9 mouse cellular contexts compared by ENCODE assay signal in the genomic region with DNA sequence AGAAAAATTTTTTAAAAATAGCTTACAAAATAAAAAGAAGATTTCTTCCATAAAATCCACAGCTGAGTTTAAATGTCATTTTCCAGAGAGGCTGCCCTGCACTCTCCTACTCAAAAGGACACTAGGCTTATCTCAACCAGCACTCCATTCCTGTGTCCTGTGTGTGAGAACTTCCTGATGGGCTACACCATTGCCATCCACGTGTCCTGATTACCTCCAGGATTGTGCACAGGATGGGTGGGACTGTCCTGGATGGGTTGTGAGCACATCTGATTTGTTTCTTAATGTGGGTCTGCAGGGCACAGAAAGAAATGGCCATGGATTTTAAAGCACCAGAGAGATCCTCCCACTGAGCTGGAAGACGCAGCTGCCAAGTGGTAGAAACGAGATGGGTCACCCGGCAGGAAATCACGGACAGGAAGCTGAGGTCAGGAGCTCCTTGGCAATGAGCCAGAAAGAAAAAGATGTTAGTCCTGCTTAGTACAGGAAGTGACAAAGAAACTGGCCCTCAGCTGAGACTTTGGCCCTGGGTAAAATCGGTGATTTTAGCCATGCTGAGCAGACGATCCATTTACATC.
A peak's percentile ranks its signal among the peaks of the same experiment; 100 is the strongest.
DNase-seq lines count a peak whose midpoint lies in the region; ATAC-seq and TF ChIP-seq lines count a peak whose summit lies in the region.
"Had no signal": no experiment of that assay in that cellular context is flagged by ENCODE, and none has a peak within 500 bp of the region (broad histone marks: within the 10 kb centered on the region; RNA-seq: fewer than 3 reads in every experiment).

No protein-coding gene starts in this region.

- no peaks in the 10 kb centered on the region for H3K4me1 ChIP-seq in midbrain, postnatal 0 days (ENCODE audit: insufficient read depth, low read length)
- peaks cover 1% of the 10 kb centered on the region for H3K4me1 ChIP-seq in midbrain, embryonic 10.5 days
- no peaks in the 10 kb centered on the region for H3K4me1 ChIP-seq in embryonic facial prominence, embryonic 14.5 days (ENCODE audit: control insufficient read depth, insufficient read depth, low read length)
- no peaks in the 10 kb centered on the region for H3K4me1 ChIP-seq in kidney, embryonic 14.5 days (ENCODE audit: control insufficient read depth, insufficient read depth, low read length)

- H3K4me3 ChIP-seq in midbrain, postnatal 0 days (ENCODE audit: low read depth, low read length): no peak overlapping the region
- H3K4me3 ChIP-seq in midbrain, embryonic 10.5 days: no peak overlapping the region
- H3K4me3 ChIP-seq in embryonic facial prominence, embryonic 14.5 days (ENCODE audit: low read depth, low read length): no peak overlapping the region
- H3K4me3 ChIP-seq in kidney, embryonic 14.5 days (ENCODE audit: low read length): no peak overlapping the region
- H3K4me3 ChIP-seq: erythroblast, embryonic 14.5 days had no signal

- WGBS in midbrain, postnatal 0 days: 51% methylated on average over 7 of the region's 7 CpGs
- WGBS in midbrain, embryonic 10.5 days: 66% methylated on average over 7 of the region's 7 CpGs
- 30% methylated on average over 7 of the region's 7 CpGs for WGBS in embryonic facial prominence, embryonic 14.5 days
- 24% methylated on average over 7 of the region's 7 CpGs for WGBS in kidney, embryonic 14.5 days

- no peaks in the 10 kb centered on the region for H3K36me3 ChIP-seq in midbrain, postnatal 0 days (ENCODE audit: insufficient read depth, low read length)
- H3K36me3 ChIP-seq in midbrain, embryonic 10.5 days: no peaks in the 10 kb centered on the region
- no peaks in the 10 kb centered on the region for H3K36me3 ChIP-seq in embryonic facial prominence, embryonic 14.5 days (ENCODE audit: control insufficient read depth, insufficient read depth, low read length)
- H3K36me3 ChIP-seq in kidney, embryonic 14.5 days (ENCODE audit: control insufficient read depth, insufficient read depth, low read length): no peaks in the 10 kb centered on the region

- H3K4me2 ChIP-seq in midbrain, postnatal 0 days (ENCODE audit: low read depth, low read length, poor library complexity, severe bottlenecking): no peak overlapping the region
- no peak overlapping the region for H3K4me2 ChIP-seq in embryonic facial prominence, embryonic 14.5 days (ENCODE audit: low read depth, low read length)
- H3K4me2 ChIP-seq in kidney, embryonic 14.5 days (replicated peaks; ENCODE audit: low read depth, low read length): no peak overlapping the region

- no peak for TF ChIP-seq CTCF in midbrain, postnatal 0 days (IDR thresholded peaks at IDR 0.05)

- peak; percentile 53 for DNase-seq in midbrain, postnatal 0 days (ENCODE audit: low spot score)
- DNase-seq in midbrain, embryonic 10.5 days (ENCODE audit: low spot score): no peak
- DNase-seq in embryonic facial prominence, embryonic 14.5 days (ENCODE audit: low spot score): peak; percentile 55
- no peak for DNase-seq in c-Kit-positive CD71-positive TER-119-positive erythroid progenitor cells, embryonic 14.5 days (ENCODE audit: low spot score)
- DNase-seq in cerebellum, adult 18-20 months: no peak

- no peak for ATAC-seq in midbrain, postnatal 0 days (ENCODE audit: low FRiP score)
- no peak for ATAC-seq in embryonic facial prominence, embryonic 14.5 days (ENCODE audit: low read depth)
- peak; percentile 58; the same call in 1 of the 2 replicates for ATAC-seq in kidney, embryonic 14.5 days (ENCODE audit: low FRiP score, low TSS enrichment)
- 0 out of 2 replicates have a peak, but pooled peaks have one; percentile 14 for ATAC-seq in megakaryocyte progenitor cell, adult 5-6 weeks (replicated peaks; ENCODE audit: poor library complexity)
- ATAC-seq in frontal cortex, adult (ENCODE audit: low TSS enrichment): no peak

- no peak overlapping the region for H3K27ac ChIP-seq in midbrain, postnatal 0 days (ENCODE audit: low read depth, low read length)
- H3K27ac ChIP-seq in midbrain, embryonic 10.5 days (replicated peaks): no peak overlapping the region
- H3K27ac ChIP-seq in embryonic facial prominence, embryonic 14.5 days (replicated peaks; ENCODE audit: low read depth, low read length): no peak overlapping the region
- H3K27ac ChIP-seq in kidney, embryonic 14.5 days (ENCODE audit: low read depth, low read length): no peak overlapping the region

- no peaks in the 10 kb centered on the region for H3K27me3 ChIP-seq in midbrain, postnatal 0 days (ENCODE audit: insufficient read depth, low read length)
- peaks cover 5% of the 10 kb centered on the region for H3K27me3 ChIP-seq in midbrain, embryonic 10.5 days (ENCODE audit: low read depth, poor library complexity, severe bottlenecking)
- no peaks in the 10 kb centered on the region for H3K27me3 ChIP-seq in embryonic facial prominence, embryonic 14.5 days (replicated peaks; ENCODE audit: control insufficient read depth, insufficient read depth, low read length)
- H3K27me3 ChIP-seq in kidney, embryonic 14.5 days (ENCODE audit: control insufficient read depth, insufficient read depth, low read length): no peaks in the 10 kb centered on the region

- H3K9ac ChIP-seq in midbrain, postnatal 0 days (replicated peaks; ENCODE audit: low read length, poor library complexity, severe bottlenecking): no peak overlapping the region
- no peak overlapping the region for H3K9ac ChIP-seq in embryonic facial prominence, embryonic 14.5 days (ENCODE audit: low read depth, low read length)
- H3K9ac ChIP-seq in kidney, embryonic 14.5 days (ENCODE audit: low read depth, low read length): no peak overlapping the region

- no peaks in the 10 kb centered on the region for H3K9me3 ChIP-seq in midbrain, postnatal 0 days (ENCODE audit: low read length)
- H3K9me3 ChIP-seq in midbrain, embryonic 10.5 days (replicated peaks): no peaks in the 10 kb centered on the region
- no peaks in the 10 kb centered on the region; the same call in 1 of the 2 replicates for H3K9me3 ChIP-seq in embryonic facial prominence, embryonic 14.5 days (ENCODE audit: control insufficient read depth, low read length)
- H3K9me3 ChIP-seq in kidney, embryonic 14.5 days (ENCODE audit: control insufficient read depth, low read length): no peaks in the 10 kb centered on the region

Comparison
In these comparisons a context has a peak if more than half of its experiments do, and no peak if none do; other contexts are left out.
1. DNase-seq: peak in midbrain, postnatal 0 days (single experiment) and embryonic facial prominence, embryonic 14.5 days (single experiment); none in midbrain, embryonic 10.5 days (single experiment), c-Kit-positive CD71-positive TER-119-positive erythroid progenitor cells, embryonic 14.5 days (single experiment) and cerebellum, adult 18-20 months (0 of 2).
2. ATAC-seq: peak in kidney, embryonic 14.5 days (single experiment) and megakaryocyte progenitor cell, adult 5-6 weeks (single experiment); none in midbrain, postnatal 0 days (single experiment), embryonic facial prominence, embryonic 14.5 days (single experiment) and frontal cortex, adult (single experiment).